Mouse (Mus musculus) ES-Bruce4 (cell line): ENCODE results near the gene Ankrd36. TPM values are rescaled to one million over a fixed set of nuclear protein-coding genes. Genes with fewer than 3 reads are reported as not detected.
"Not testable (repeated sequence)": the region's sequence is repeated elsewhere in the genome, so short reads cannot be mapped to it uniquely, and the experiment has no call there.

Experiments
- H3K27ac ChIP-seq: 2 replicates; pipeline ENCODE4 v1.5.1; 2012; ENCODE audit warnings: low read length, inconsistent platforms; ENCODE audit not compliant: insufficient read depth
- H3K27me3 ChIP-seq: 2 replicates; pipeline ENCODE4 v1.6.1; 2012; ENCODE audit warnings: mild to moderate bottlenecking, low read length, inconsistent platforms; ENCODE audit not compliant: control insufficient read depth, poor library complexity, insufficient read depth, severe bottlenecking
- H3K36me3 ChIP-seq: 2 replicates; pipeline ENCODE4 v1.6.1; 2012; ENCODE audit warnings: inconsistent platforms, mild to moderate bottlenecking, low read length, moderate library complexity; ENCODE audit not compliant: control insufficient read depth, poor library complexity, insufficient read depth, severe bottlenecking
- H3K4me1 ChIP-seq: one replicate; pipeline ENCODE4 v1.8.1; 2011; ENCODE audit warnings: low read length; ENCODE audit not compliant: control insufficient read depth, insufficient read depth
- H3K4me3 ChIP-seq: 2 replicates; pipeline ENCODE4 v1.5.1; 2011; ENCODE audit warnings: low read depth, mild to moderate bottlenecking, low read length
- H3K9ac ChIP-seq: 2 replicates; pipeline ENCODE4 v1.6.1; 2012; ENCODE audit warnings: low read depth, mild to moderate bottlenecking, inconsistent platforms; ENCODE audit not compliant: poor library complexity, severe bottlenecking
- H3K9me3 ChIP-seq: replicated peaks from 2 replicates; pipeline ENCODE4 v1.6.1; 2012; ENCODE audit warnings: mild to moderate bottlenecking, low read length, inconsistent platforms; ENCODE audit not compliant: control insufficient read depth, poor library complexity, insufficient read depth, severe bottlenecking
- CTCF ChIP-seq: IDR thresholded peaks from one replicate; pipeline ENCODE4 v1.8.1; 2011; ENCODE audit warnings: low read depth, low read length
- EP300 ChIP-seq: IDR thresholded peaks from 2 replicates; pipeline ENCODE4 v1.6.1; 2011; ENCODE audit warnings: low read depth, low read length; ENCODE audit not compliant: insufficient read depth
- POLR2A ChIP-seq: IDR thresholded peaks from one replicate; pipeline ENCODE4 v1.8.1; 2011; ENCODE audit warnings: low read length; ENCODE audit not compliant: insufficient read depth
- polyA plus RNA-seq: library from polyadenylated mRNA; stranded (reverse); fragments of >200 nt; gene quantifications from 2 replicates; pipeline ENCODE4 v1.2.4, GENCODE M21; 2011; ENCODE audit warnings: low read depth; ENCODE audit not compliant: missing spikeins, insufficient read depth, insufficient read length

Gene Ankrd36
- polyA plus RNA-seq, 1 experiment: not detected

- no peak overlapping the region for H3K9ac ChIP-seq
- H3K27me3 ChIP-seq: no peaks in the 10 kb centered on the region
- no peak overlapping the region for H3K4me3 ChIP-seq
- H3K27ac ChIP-seq: no peak overlapping the region
- H3K4me1 ChIP-seq: no peaks in the 10 kb centered on the region
- H3K9me3 ChIP-seq: peaks cover 8% of the 10 kb centered on the region
- no peak for TF ChIP-seq EP300
- TF ChIP-seq POLR2A: no peak
- TF ChIP-seq CTCF: no peak
- H3K36me3 ChIP-seq: peaks cover 21% of the 10 kb centered on the region
Observed at GRCm38 (mm10) chr11:5543281-5543680, 26.2 kb upstream of the Ankrd36 start.

GRCm38 (mm10) chr11:5544709-5545108, 24.8 kb upstream of the Ankrd36 start:
- H3K9me3 ChIP-seq: peaks cover 13% of the 10 kb centered on the region
- H3K27me3 ChIP-seq, H3K9ac ChIP-seq, H3K27ac ChIP-seq, H3K4me1 ChIP-seq, H3K4me3 ChIP-seq, H3K36me3 ChIP-seq: not testable (repeated sequence)

- Histone ChIP-seq H3K9ac (no peak overlapping the region), H3K9me3 (peaks cover 13% of the 10 kb centered on the region), H3K36me3 (peaks cover 3% of the 10 kb centered on the region; the same call in 1 of the 2 replicates), H3K4me1 (no peaks in the 10 kb centered on the region), H3K27me3 (no peaks in the 10 kb centered on the region), H3K27ac (no peak overlapping the region), H3K4me3 (no peak overlapping the region)
- TF ChIP-seq EP300 (no peak), CTCF (no peak), POLR2A (no peak)
Observed at GRCm38 (mm10) chr11:5545457-5545856, 24.0 kb upstream of the Ankrd36 start.

- Histone ChIP-seq H3K27me3 (no peaks in the 10 kb centered on the region), H3K9ac (no peak overlapping the region), H3K27ac (no peak overlapping the region), H3K9me3 (peaks cover 15% of the 10 kb centered on the region), H3K4me1 (no peaks in the 10 kb centered on the region), H3K36me3 (no peaks in the 10 kb centered on the region), H3K4me3 (no peak overlapping the region)
- TF ChIP-seq POLR2A: no peak
- no peak for TF ChIP-seq CTCF
- no peak for TF ChIP-seq EP300
Observed at GRCm38 (mm10) chr11:5546693-5547092, 22.8 kb upstream of the Ankrd36 start.

- Histone ChIP-seq H3K4me1 (no peaks in the 10 kb centered on the region), H3K27me3 (no peaks in the 10 kb centered on the region), H3K9me3 (peaks cover 7% of the 10 kb centered on the region; the same call in 1 of the 2 replicates), H3K36me3 (no peaks in the 10 kb centered on the region), H3K4me3 (no peak overlapping the region), H3K27ac (no peak overlapping the region), H3K9ac (no peak overlapping the region)
- TF ChIP-seq CTCF (no peak), EP300 (no peak)
Observed at GRCm38 (mm10) chr11:5551430-5551829, 18.1 kb upstream of the Ankrd36 start.

DNA sequence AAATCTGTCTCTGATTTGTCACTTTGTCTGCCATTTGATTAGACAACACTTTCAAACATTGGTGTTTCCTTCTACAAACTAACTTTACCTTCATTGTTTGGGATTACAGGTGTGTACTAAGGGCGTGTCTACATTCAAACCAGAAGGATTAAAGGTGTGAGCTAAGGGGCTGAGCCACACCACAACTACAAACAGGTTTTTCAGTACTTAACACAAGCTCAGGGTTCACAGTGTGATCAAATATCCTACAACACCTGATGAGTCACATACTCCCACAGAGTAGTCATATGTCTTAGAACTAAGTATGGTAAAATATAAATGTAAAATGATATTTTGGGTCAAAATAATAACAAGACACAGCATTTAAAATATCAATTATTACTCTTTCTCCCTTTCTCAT, 17.6 kb upstream of the Ankrd36 start:
- Histone ChIP-seq H3K9ac (no peak overlapping the region), H3K27me3 (no peaks in the 10 kb centered on the region), H3K36me3 (no peaks in the 10 kb centered on the region), H3K9me3 (peaks cover 7% of the 10 kb centered on the region; the same call in 1 of the 2 replicates), H3K4me3 (no peak overlapping the region), H3K4me1 (no peaks in the 10 kb centered on the region), H3K27ac (no peak overlapping the region)
- TF ChIP-seq EP300 (no peak), CTCF (no peak), POLR2A (no peak)
